Mouse (Mus musculus) embryo, embryonic 10 days (tissue): ENCODE measurements at regions not wholly inside any gene's neighbourhood (a gene's known extent, or its start where the extent isn't known, plus 50 kb on each side); places are given as distances from the start of the nearest gene placed in this dataset.

Source experiments
- DNase-seq: peaks from one replicate; pipeline ENCODE4 v3.0.0-alpha.2; 2015; ENCODE audit warnings: low spot score

GRCm38 (mm10) chr13:43724161-43724560 is 60.4 kb upstream of the Cd83 start:
- DNase-seq = no peak

- DNase-seq = peak; percentile 85
These were observed 58.9 kb upstream of the Cd83 start for GRCm38 (mm10) chr13:43725698-43726097.

GRCm38 (mm10) chr13:43726895-43727341 is 57.7 kb upstream of the Cd83 start:
- DNase-seq = no peak

- DNase-seq = no peak
These were observed 55.0 kb upstream of the Cd83 start for GRCm38 (mm10) chr13:43729617-43730016.

- DNase-seq = no peak
These were observed 51.5 kb upstream of the Cd83 start for GRCm38 (mm10) chr13:43733061-43733460.

GRCm38 (mm10) chr13:43734641-43735040 is 49.9 kb upstream of the Cd83 start:
- no peak for DNase-seq
